Mouse (Mus musculus) hindbrain, embryonic 11.5 days (tissue): ENCODE data around the gene Nes. TPM values are rescaled to one million over a fixed set of nuclear protein-coding genes. Genes with fewer than 3 reads are reported as not detected.

ENCODE experiments used
- ATAC-seq: fragments of 200-750 bp; cut with Nextera tagmentation; 2 replicates; pipeline ENCODE4 v1.8.0; 2017; ENCODE audit warnings: mild to moderate bottlenecking, moderate TSS enrichment, moderate library complexity; ENCODE audit not compliant: low FRiP score
- DNase-seq: peaks from one replicate; pipeline ENCODE4 v3.0.0-alpha.2; 2015; ENCODE audit warnings: low spot score
- H3K27ac ChIP-seq: fragments of 300-500 bp; sonication (generic); 2 replicates; pipeline ENCODE4 v1.5.1; 2014; ENCODE audit warnings: mild to moderate bottlenecking, low read depth, low read length
- H3K27me3 ChIP-seq: fragments of 300-500 bp; sonication (generic); 2 replicates; pipeline ENCODE4 v1.6.1; 2014; ENCODE audit warnings: mild to moderate bottlenecking, low read length, moderate library complexity, mixed read lengths; ENCODE audit not compliant: control insufficient read depth, insufficient read depth
- H3K36me3 ChIP-seq: fragments of 300-500 bp; sonication (generic); 2 replicates; pipeline ENCODE4 v1.6.1; 2014; ENCODE audit warnings: mild to moderate bottlenecking, low read length, moderate library complexity, mixed read lengths; ENCODE audit not compliant: control insufficient read depth, insufficient read depth
- H3K4me1 ChIP-seq: fragments of 300-500 bp; sonication (generic); replicated peaks from 2 replicates; pipeline ENCODE4 v1.6.1; 2014; ENCODE audit warnings: low read length, mixed read lengths; ENCODE audit not compliant: control insufficient read depth, insufficient read depth
- H3K4me2 ChIP-seq: fragments of 300-500 bp; sonication (generic); replicated peaks from 2 replicates; pipeline ENCODE4 v1.6.1; 2014; ENCODE audit warnings: mild to moderate bottlenecking, low read depth, low read length
- H3K4me3 ChIP-seq: fragments of 300-500 bp; sonication (generic); 2 replicates; pipeline ENCODE4 v1.5.1; 2014; ENCODE audit warnings: low read depth, low read length
- H3K9ac ChIP-seq: fragments of 300-500 bp; sonication (generic); 2 replicates; pipeline ENCODE4 v1.6.1; 2014; ENCODE audit warnings: low read depth, low read length
- H3K9me3 ChIP-seq: fragments of 300-500 bp; sonication (generic); 2 replicates; pipeline ENCODE4 v1.6.1; 2016; ENCODE audit warnings: low read length; ENCODE audit not compliant: control insufficient read depth
- WGBS: fragments of 180-500 bp; shearing (Covaris S2); extraction: QIAGEN DNeasy Blood & Tissue Kit; methylation state at CpG from one replicate; pipeline ENCODE4 v1.1.7; 2014; 5-methylcytosine and 5-hydroxymethylcytosine counted together
- polyA plus RNA-seq: library from polyadenylated mRNA; unstranded; fragments of >200 nt; fragmentation: Nextera tagmentation; extraction: Ambion mirVana; gene quantifications from 2 replicates; pipeline ENCODE4 v1.2.1, GENCODE M21; 2014

Gene Nes
- polyA plus RNA-seq, 1 experiment from 2014 or later = 87.9 TPM

DNA sequence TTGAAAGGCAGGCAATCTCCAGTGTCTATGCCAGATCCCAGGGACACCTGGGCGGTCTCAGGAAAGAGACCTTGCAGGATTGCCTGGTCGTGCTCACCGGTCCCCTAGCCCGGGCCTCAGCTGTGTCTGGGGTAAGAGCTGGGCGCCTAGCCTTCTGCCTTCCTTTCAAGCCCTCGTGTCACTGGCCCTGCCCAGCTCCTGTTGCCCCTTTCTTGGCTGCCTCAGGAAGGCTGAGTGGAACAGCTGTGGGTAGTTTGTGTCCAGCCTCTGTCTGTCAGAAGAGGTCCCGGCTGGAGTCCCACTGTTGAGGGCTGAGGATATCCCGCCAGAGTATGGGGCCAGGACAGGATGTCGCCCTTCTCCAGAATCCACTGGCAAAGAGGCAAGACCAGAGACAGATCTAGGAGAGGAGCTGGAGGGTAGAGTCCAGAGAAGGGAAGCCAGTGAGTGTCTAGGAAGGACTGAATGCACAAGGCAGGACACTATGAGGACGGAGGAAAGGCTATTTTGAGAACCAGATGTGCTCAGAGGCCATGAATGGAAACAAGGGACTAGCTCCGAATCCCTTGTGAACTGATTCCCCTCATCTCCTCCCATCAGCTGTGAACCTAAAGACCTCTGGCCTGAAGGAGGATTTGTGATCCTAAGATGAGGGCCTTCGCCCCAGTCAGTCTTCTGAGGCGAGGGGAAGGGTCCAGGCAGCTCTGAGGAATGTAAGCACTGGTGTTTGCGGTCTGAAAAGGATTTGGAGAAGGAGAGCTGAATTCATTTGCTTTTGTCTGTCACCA lies 2.9 kb downstream of the Nes start:
- 14% methylated on average over 14 of the region's 14 CpGs for WGBS
- Histone ChIP-seq H3K27ac (peak overlapping the region; percentile 97), H3K27me3 (no peaks in the 10 kb centered on the region), H3K4me1 (peaks cover 13% of the 10 kb centered on the region), H3K9ac (peak overlapping the region; percentile 92), H3K36me3 (peaks cover 8% of the 10 kb centered on the region; the same call in 1 of the 2 replicates), H3K9me3 (no peaks in the 10 kb centered on the region), H3K4me2 (peak overlapping the region; percentile 94), H3K4me3 (peak overlapping the region; percentile 86)
- DNase-seq (no peak), ATAC-seq (peak; percentile 5; the same call in 1 of the 2 replicates)

DNA sequence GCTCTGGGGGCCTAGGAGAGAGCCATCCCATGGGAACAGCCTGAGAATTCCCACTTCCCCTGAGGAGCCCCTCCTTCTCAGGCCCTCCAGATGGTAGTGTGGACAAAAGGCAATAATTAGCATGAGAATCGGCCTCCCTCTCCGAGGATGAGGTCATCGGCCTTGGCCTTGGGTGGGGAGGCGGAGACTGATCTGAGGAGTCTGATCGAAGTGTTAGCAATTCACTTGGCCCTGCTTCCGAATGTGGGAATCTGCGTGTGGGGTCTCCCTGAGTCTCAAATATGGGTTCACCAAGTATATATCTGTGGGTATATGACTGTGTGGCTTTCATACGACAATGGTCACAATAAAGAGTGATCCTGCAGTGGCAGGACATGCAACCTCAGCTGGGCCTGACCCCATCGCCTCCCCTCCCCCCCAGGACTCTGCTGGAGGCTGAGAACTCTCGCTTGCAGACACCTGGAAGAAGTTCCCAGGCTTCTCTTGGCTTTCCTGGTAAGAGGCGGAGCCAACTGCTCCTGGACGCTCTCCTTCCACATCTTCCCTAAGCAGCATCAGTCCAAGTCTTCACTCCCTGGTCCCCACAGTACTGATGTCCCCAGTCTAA lies 3.6 kb downstream of the Nes start:
- Histone ChIP-seq H3K27me3 (no peaks in the 10 kb centered on the region), H3K9ac (peak overlapping the region; percentile 16), H3K4me1 (peaks cover 13% of the 10 kb centered on the region), H3K36me3 (peaks cover 8% of the 10 kb centered on the region; the same call in 1 of the 2 replicates), H3K9me3 (no peaks in the 10 kb centered on the region), H3K27ac (peak overlapping the region; percentile 97), H3K4me3 (peak overlapping the region; percentile 86), H3K4me2 (peak overlapping the region; percentile 94)
- ATAC-seq (peak; percentile 82), DNase-seq (peak; percentile 88)
- 7% methylated on average over 12 of the region's 12 CpGs for WGBS

DNA sequence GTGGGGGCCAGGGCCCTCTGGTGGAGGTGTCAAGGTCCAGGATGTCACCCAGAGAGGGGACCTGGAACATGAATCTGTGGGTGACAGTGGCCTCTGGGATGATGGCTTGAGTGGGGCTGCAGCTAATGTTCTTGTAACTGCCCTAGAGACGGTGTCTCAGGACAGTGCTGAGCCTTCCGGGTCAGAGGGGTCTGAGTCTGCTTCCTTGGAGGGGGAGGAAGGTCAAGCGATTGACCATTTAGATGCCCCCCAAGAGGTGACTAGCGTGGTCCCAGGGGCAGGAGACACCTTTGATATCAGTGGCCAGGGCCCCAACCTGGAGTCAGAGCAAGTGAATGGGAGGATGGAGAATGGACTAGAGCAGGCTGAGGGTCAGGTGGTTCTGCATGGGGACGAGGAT lies 8.6 kb downstream of the Nes start:
- WGBS = 88% methylated on average over 5 of the region's 5 CpGs
- Histone ChIP-seq H3K9ac (no peak overlapping the region), H3K36me3 (peaks cover 8% of the 10 kb centered on the region; the same call in 1 of the 2 replicates), H3K4me1 (peaks cover 31% of the 10 kb centered on the region), H3K9me3 (no peaks in the 10 kb centered on the region), H3K27ac (no peak overlapping the region), H3K4me2 (no peak overlapping the region), H3K4me3 (no peak overlapping the region), H3K27me3 (no peaks in the 10 kb centered on the region)
- no peak for ATAC-seq
- no peak for DNase-seq

DNA sequence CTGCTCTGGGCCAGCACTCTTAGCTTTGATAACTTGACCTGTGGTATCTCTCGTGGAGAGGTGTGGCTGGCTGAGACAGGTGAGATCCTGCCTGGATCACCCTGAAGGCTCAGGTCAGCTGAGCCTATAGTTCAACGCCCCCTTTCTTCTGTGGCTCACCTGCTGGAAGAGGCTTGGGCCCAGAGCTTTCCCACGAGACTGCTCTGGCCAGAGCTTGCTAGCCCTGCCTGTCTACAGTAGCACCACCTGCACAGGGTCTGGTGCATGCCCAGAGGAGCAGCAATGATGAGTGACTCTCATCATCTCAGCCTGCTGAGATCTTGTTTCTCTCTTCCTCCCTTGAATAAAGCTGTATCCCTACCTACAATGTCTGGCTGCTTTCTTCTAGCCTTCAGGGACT lies 9.2 kb downstream of the Nes start:
- no peaks in the 10 kb centered on the region for H3K9me3 ChIP-seq
- peaks cover 8% of the 10 kb centered on the region; the same call in 1 of the 2 replicates for H3K36me3 ChIP-seq
- 62% methylated on average over 3 of the region's 3 CpGs for WGBS
- H3K4me3 ChIP-seq = no peak overlapping the region
- H3K27ac ChIP-seq = peak overlapping the region; percentile 47; the same call in 1 of the 2 replicates
- ATAC-seq = no peak
- H3K4me2 ChIP-seq = no peak overlapping the region
- no peaks in the 10 kb centered on the region for H3K27me3 ChIP-seq
- peaks cover 32% of the 10 kb centered on the region for H3K4me1 ChIP-seq
- no peak for DNase-seq
- no peak overlapping the region for H3K9ac ChIP-seq

DNA sequence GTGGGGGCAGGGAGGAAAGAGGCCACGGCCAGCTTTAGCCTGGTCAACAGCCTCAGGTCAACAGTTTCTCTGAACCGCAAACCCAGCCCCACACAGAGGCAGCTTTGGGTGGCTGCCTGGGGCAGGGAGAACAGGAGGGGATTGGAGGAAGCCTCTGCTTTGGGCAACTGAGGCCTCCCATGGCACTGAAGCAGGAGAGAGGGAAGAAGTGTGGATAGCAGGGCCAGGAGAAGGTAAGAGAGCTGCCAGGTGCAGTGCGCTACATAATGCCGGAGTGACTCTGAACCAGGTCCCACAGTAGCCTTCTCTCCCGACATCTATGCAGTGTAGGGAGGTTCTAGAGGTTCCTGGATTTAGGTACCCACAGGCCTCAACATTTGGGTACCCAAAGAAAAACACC lies 9.8 kb downstream of the Nes start:
- Histone ChIP-seq H3K4me3 (no peak overlapping the region), H3K9me3 (no peaks in the 10 kb centered on the region), H3K4me2 (no peak overlapping the region), H3K4me1 (peaks cover 35% of the 10 kb centered on the region), H3K36me3 (peaks cover 8% of the 10 kb centered on the region; the same call in 1 of the 2 replicates), H3K27ac (peak overlapping the region; percentile 47), H3K27me3 (no peaks in the 10 kb centered on the region), H3K9ac (peak overlapping the region; percentile 5; the same call in 1 of the 2 replicates)
- ATAC-seq (no peak), DNase-seq (peak; percentile 5)
- 60% methylated on average over 5 of the region's 5 CpGs for WGBS

DNA sequence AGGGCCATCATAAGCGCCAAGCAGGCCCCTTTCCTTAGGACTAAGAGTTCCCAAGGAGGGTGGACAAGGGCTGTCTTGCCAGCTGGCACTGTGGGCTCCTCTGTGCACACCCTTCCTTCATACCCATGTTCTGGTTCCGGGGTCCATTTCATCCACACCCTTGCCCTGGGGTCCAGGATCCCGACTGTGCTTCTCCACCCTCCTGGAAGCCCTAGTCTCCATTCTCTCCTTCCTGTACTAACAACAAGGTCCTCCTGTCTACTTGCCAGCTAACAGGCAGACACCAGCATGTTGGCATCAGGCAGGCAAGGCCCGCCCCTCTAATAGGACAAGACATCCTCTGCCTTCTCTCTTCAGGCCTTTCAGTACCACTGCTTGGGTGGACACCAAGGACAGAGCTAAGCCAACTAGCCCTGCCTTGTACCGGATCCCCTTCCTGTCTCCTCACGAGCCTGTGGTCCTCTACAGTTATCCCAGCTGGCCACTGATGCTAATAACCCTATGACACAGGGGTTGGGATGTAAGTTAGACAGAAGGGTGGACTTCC lies 10.4 kb downstream of the Nes start:
- Histone ChIP-seq H3K27me3 (no peaks in the 10 kb centered on the region), H3K4me3 (no peak overlapping the region), H3K4me1 (peaks cover 35% of the 10 kb centered on the region), H3K4me2 (no peak overlapping the region), H3K9ac (no peak overlapping the region), H3K9me3 (no peaks in the 10 kb centered on the region), H3K36me3 (peaks cover 8% of the 10 kb centered on the region; the same call in 1 of the 2 replicates), H3K27ac (0 out of 2 replicates have a peak overlapping the region, but pooled peaks have one; percentile 83)
- 87% methylated on average over 6 of the region's 6 CpGs for WGBS
- DNase-seq (no peak), ATAC-seq (no peak)

DNA sequence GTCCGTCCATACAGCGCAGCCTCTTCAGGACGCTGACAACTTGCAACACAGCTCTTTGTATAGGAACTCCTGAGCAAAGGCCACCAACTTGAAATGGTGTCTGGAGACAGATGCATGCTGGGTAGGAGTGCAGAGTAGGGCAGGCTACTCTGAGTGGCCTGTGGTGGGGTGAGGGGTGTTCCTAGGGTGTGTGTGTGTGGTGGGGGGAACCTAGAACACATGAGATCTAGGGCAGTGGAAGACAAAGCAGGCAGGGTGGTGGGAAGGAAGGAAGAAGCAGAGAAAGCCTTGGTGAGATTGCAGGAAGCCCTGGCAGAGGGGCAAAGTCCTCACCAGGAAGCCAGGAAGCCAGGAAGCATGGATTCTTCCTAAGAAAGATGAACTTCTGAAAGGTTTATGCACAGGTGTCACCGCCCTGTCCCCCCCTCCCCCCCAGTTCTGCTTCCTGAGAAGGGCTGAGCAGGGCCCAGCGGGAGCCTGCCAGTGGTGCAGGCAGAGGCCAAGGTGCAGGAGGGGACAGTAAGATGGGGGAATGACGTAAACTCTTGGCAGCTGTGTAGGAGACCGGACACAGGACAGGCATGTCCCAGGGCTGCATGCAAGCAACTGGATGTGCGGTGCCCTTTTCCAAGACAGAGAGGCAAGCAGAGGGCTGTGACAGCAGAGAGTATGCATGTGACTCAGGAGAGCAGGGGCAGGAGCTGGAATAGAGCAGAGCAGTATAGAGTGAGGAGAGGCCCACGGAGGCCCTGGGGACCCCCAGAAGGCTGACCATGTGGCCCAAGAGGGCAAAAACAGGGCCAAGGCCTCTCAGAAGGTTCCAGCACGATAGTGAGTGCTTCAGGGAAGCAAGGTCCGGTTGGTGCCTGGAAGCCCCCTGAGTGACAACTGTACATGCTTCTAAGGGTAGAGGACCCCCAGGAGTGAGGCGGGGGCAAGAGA lies 11.3 kb downstream of the Nes start:
- Histone ChIP-seq H3K27me3 (no peaks in the 10 kb centered on the region), H3K4me2 (peak overlapping the region; percentile 28), H3K9ac (peak overlapping the region; percentile 44; the same call in 1 of the 2 replicates), H3K9me3 (no peaks in the 10 kb centered on the region), H3K36me3 (peaks cover 6% of the 10 kb centered on the region; the same call in 1 of the 2 replicates), H3K27ac (peak overlapping the region; percentile 83), H3K4me3 (no peak overlapping the region), H3K4me1 (peaks cover 35% of the 10 kb centered on the region)
- WGBS = 32% methylated on average over 12 of the region's 12 CpGs
- DNase-seq (peak; percentile 11), ATAC-seq (no peak; the same call in 1 of the 2 replicates)
